Mouse (Mus musculus) embryonic facial prominence, embryonic 14.5 days (tissue): Measurements from ENCODE around the gene Ptprb. TPM values are rescaled to one million over a fixed set of nuclear protein-coding genes. Genes with fewer than 3 reads are reported as not detected.
A peak's percentile ranks its signal among the peaks of the same experiment; 100 is the strongest.

Experiments used
- ATAC-seq: fragments of 200-750 bp; cut with Nextera tagmentation; 2 replicates; pipeline ENCODE4 v1.8.0; 2017; ENCODE audit warnings: low read depth, moderate number of reproducible peaks, moderate TSS enrichment
- DNase-seq: peaks from one replicate; pipeline ENCODE4 v3.0.0-alpha.2; 2015; ENCODE audit warnings: low spot score
- H3K27ac ChIP-seq: fragments of 300-500 bp; sonication (generic); replicated peaks from 2 replicates; pipeline ENCODE4 v1.5.1; 2014; ENCODE audit warnings: low read depth, mild to moderate bottlenecking, low read length, moderate library complexity
- H3K27me3 ChIP-seq: fragments of 300-500 bp; sonication (generic); replicated peaks from 2 replicates; pipeline ENCODE4 v1.6.1; 2014; ENCODE audit warnings: low read length; ENCODE audit not compliant: control insufficient read depth, insufficient read depth
- H3K36me3 ChIP-seq: fragments of 300-500 bp; sonication (generic); 2 replicates; pipeline ENCODE4 v1.6.1; 2014; ENCODE audit warnings: low read length, mixed read lengths; ENCODE audit not compliant: control insufficient read depth, insufficient read depth
- H3K4me1 ChIP-seq: fragments of 300-500 bp; sonication (generic); 2 replicates; pipeline ENCODE4 v1.6.1; 2014; ENCODE audit warnings: antibody characterized with exemption, low read length; ENCODE audit not compliant: control insufficient read depth, insufficient read depth
- H3K4me2 ChIP-seq: fragments of 300-500 bp; sonication (generic); 2 replicates; pipeline ENCODE4 v1.6.1; 2014; ENCODE audit warnings: low read depth, mild to moderate bottlenecking, low read length, moderate library complexity, mixed read lengths
- H3K4me3 ChIP-seq: fragments of 300-500 bp; sonication (generic); 2 replicates; pipeline ENCODE4 v1.5.1; 2014; ENCODE audit warnings: low read depth, mild to moderate bottlenecking, low read length
- H3K9ac ChIP-seq: fragments of 300-500 bp; sonication (generic); 2 replicates; pipeline ENCODE4 v1.6.1; 2014; ENCODE audit warnings: low read depth, mild to moderate bottlenecking, low read length, moderate library complexity, mixed read lengths
- H3K9me3 ChIP-seq: fragments of 300-500 bp; sonication (generic); 2 replicates; pipeline ENCODE4 v1.6.1; 2016; ENCODE audit warnings: low read length; ENCODE audit not compliant: control insufficient read depth
- WGBS: fragments of 180-500 bp; shearing (Covaris S2); extraction: QIAGEN DNeasy Blood & Tissue Kit; methylation state at CpG from one replicate; pipeline ENCODE4 v1.1.7; 2014; 5-methylcytosine and 5-hydroxymethylcytosine counted together
- polyA plus RNA-seq: library from polyadenylated mRNA; unstranded; fragments of >200 nt; fragmentation: Nextera tagmentation; extraction: Ambion mirVana; gene quantifications from 2 replicates; pipeline ENCODE4 v1.2.1, GENCODE M21; 2014

The Ptprb gene
- polyA plus RNA-seq, 1 experiment from 2014 or later, result 3.8 TPM

GRCm38 (mm10) chr10:116286697-116287344 is 11.5 kb downstream of the Ptprb start:
- Histone ChIP-seq H3K36me3 (no peaks in the 10 kb centered on the region), H3K9ac (no peak overlapping the region), H3K4me1 (no peaks in the 10 kb centered on the region), H3K9me3 (no peaks in the 10 kb centered on the region), H3K4me3 (no peak overlapping the region), H3K27ac (no peak overlapping the region), H3K4me2 (no peak overlapping the region), H3K27me3 (no peaks in the 10 kb centered on the region)
- DNase-seq, result no peak
- WGBS, result 87% methylated on average over 7 of the region's 7 CpGs
- ATAC-seq, result no peak

GRCm38 (mm10) chr10:116288130-116288529 is 12.8 kb downstream of the Ptprb start:
- no peak overlapping the region for H3K9ac ChIP-seq
- DNase-seq (no peak), ATAC-seq (no peak)
- no peak overlapping the region for H3K27ac ChIP-seq
- no peaks in the 10 kb centered on the region for H3K4me1 ChIP-seq
- 56% methylated on average over 9 of the region's 9 CpGs for WGBS
- H3K4me2 ChIP-seq, result no peak overlapping the region
- no peaks in the 10 kb centered on the region for H3K27me3 ChIP-seq
- H3K4me3 ChIP-seq, result no peak overlapping the region
- H3K36me3 ChIP-seq, result no peaks in the 10 kb centered on the region
- no peaks in the 10 kb centered on the region for H3K9me3 ChIP-seq

- Histone ChIP-seq H3K4me1 (no peaks in the 10 kb centered on the region), H3K36me3 (no peaks in the 10 kb centered on the region), H3K9me3 (no peaks in the 10 kb centered on the region), H3K4me2 (no peak overlapping the region), H3K27me3 (no peaks in the 10 kb centered on the region), H3K4me3 (no peak overlapping the region), H3K27ac (no peak overlapping the region), H3K9ac (no peak overlapping the region)
- DNase-seq (no peak), ATAC-seq (no peak)
- WGBS, result 80% methylated on average over 4 of the region's 4 CpGs
Observed at GRCm38 (mm10) chr10:116290483-116290882, 15.2 kb downstream of the Ptprb start.

- H3K9me3 ChIP-seq, result no peaks in the 10 kb centered on the region
- no peak overlapping the region for H3K9ac ChIP-seq
- ATAC-seq (no peak), DNase-seq (no peak)
- H3K27ac ChIP-seq, result no peak overlapping the region
- H3K27me3 ChIP-seq, result no peaks in the 10 kb centered on the region
- H3K4me2 ChIP-seq, result no peak overlapping the region
- 52% methylated on average over 8 of the region's 8 CpGs for WGBS
- H3K4me1 ChIP-seq, result no peaks in the 10 kb centered on the region
- no peak overlapping the region for H3K4me3 ChIP-seq
- no peaks in the 10 kb centered on the region for H3K36me3 ChIP-seq
Observed at GRCm38 (mm10) chr10:116291153-116291755, 15.9 kb downstream of the Ptprb start.

GRCm38 (mm10) chr10:116296439-116296838 is 21.1 kb downstream of the Ptprb start:
- Histone ChIP-seq H3K4me1 (0 out of 2 replicates have a peak, but pooled peaks cover 3% of the 10 kb centered on the region), H3K9me3 (no peaks in the 10 kb centered on the region), H3K36me3 (no peaks in the 10 kb centered on the region), H3K4me2 (no peak overlapping the region), H3K4me3 (no peak overlapping the region), H3K27ac (no peak overlapping the region), H3K9ac (no peak overlapping the region), H3K27me3 (peaks cover 16% of the 10 kb centered on the region)
- DNase-seq (no peak), ATAC-seq (no peak)
- WGBS, result 89% methylated on average over 4 of the region's 4 CpGs

GRCm38 (mm10) chr10:116297854-116298253 is 22.5 kb downstream of the Ptprb start:
- Histone ChIP-seq H3K4me2 (no peak overlapping the region), H3K27me3 (peaks cover 25% of the 10 kb centered on the region), H3K4me3 (no peak overlapping the region), H3K4me1 (0 out of 2 replicates have a peak, but pooled peaks cover 3% of the 10 kb centered on the region), H3K9me3 (no peaks in the 10 kb centered on the region), H3K27ac (0 out of 2 replicates have a peak overlapping the region, but pooled peaks have one; percentile 4), H3K9ac (no peak overlapping the region), H3K36me3 (no peaks in the 10 kb centered on the region)
- no peak for ATAC-seq
- peak; percentile 28 for DNase-seq
- WGBS, result 47% methylated on average over 12 of the region's 12 CpGs

- 14% methylated on average over 7 of the region's 7 CpGs for WGBS
- Histone ChIP-seq H3K4me3 (peak overlapping the region; percentile 47), H3K9me3 (no peaks in the 10 kb centered on the region), H3K4me2 (peak overlapping the region; percentile 86), H3K27ac (no peak overlapping the region), H3K36me3 (no peaks in the 10 kb centered on the region), H3K9ac (peak overlapping the region; percentile 46), H3K27me3 (peaks cover 25% of the 10 kb centered on the region), H3K4me1 (0 out of 2 replicates have a peak, but pooled peaks cover 3% of the 10 kb centered on the region)
- ATAC-seq, result no peak
- DNase-seq, result no peak
Observed at GRCm38 (mm10) chr10:116300824-116301223, 25.5 kb downstream of the Ptprb start.

- DNase-seq, result peak; percentile 38
- ATAC-seq, result no peak
- Histone ChIP-seq H3K27me3 (peaks cover 25% of the 10 kb centered on the region), H3K4me1 (0 out of 2 replicates have a peak, but pooled peaks cover 3% of the 10 kb centered on the region), H3K4me2 (peak overlapping the region; percentile 86), H3K9ac (peak overlapping the region; percentile 46), H3K36me3 (no peaks in the 10 kb centered on the region), H3K27ac (no peak overlapping the region), H3K4me3 (peak overlapping the region; percentile 47), H3K9me3 (no peaks in the 10 kb centered on the region)
- 11% methylated on average over 3 of the region's 36 CpGs for WGBS
Observed at GRCm38 (mm10) chr10:116301258-116301657, 25.9 kb downstream of the Ptprb start.

- Histone ChIP-seq H3K4me2 (no peak overlapping the region), H3K4me3 (no peak overlapping the region), H3K27ac (no peak overlapping the region), H3K27me3 (peaks cover 21% of the 10 kb centered on the region), H3K4me1 (0 out of 2 replicates have a peak, but pooled peaks cover 3% of the 10 kb centered on the region), H3K9ac (no peak overlapping the region), H3K9me3 (no peaks in the 10 kb centered on the region), H3K36me3 (no peaks in the 10 kb centered on the region)
- no peak for ATAC-seq
- 88% methylated on average over 4 of the region's 4 CpGs for WGBS
- DNase-seq, result no peak
Observed at GRCm38 (mm10) chr10:116304355-116304754, 29.0 kb downstream of the Ptprb start.
